Mouse (Mus musculus): ENCODE data around the gene Atg16l1.
"Not testable (repeated sequence)": the region's sequence is repeated elsewhere in the genome, so short reads cannot be mapped to it uniquely, and the experiment has no call there.

Gene Atg16l1

GRCm38 (mm10) chr1:87773336-87773735, 17.7 kb downstream of the Atg16l1 start:
- no peak for DNase-seq (ENCODE audit: low spot score)

GRCm38 (mm10) chr1:87774845-87775244, 19.2 kb downstream of the Atg16l1 start:
- no peak for DNase-seq (ENCODE audit: low spot score)

- DNase-seq (ENCODE audit: low spot score) = no peak
Observed at GRCm38 (mm10) chr1:87779204-87779785, 23.6 kb downstream of the Atg16l1 start.

GRCm38 (mm10) chr1:87785703-87786102, 30.0 kb downstream of the Atg16l1 start:
- DNase-seq (ENCODE audit: low spot score) = no peak

- DNase-seq (ENCODE audit: low spot score) = no peak
Observed at GRCm38 (mm10) chr1:87786251-87786650, 30.6 kb downstream of the Atg16l1 start.

GRCm38 (mm10) chr1:87789665-87790064, 34.0 kb downstream of the Atg16l1 start:
- no peak for DNase-seq (ENCODE audit: low spot score)

GRCm38 (mm10) chr1:87792438-87793137, 36.9 kb downstream of the Atg16l1 start:
- DNase-seq (ENCODE audit: low spot score) = no peak

- DNase-seq (ENCODE audit: low spot score) = no peak
Observed at GRCm38 (mm10) chr1:87793138-87793449, 37.4 kb downstream of the Atg16l1 start.

- no peak for DNase-seq (ENCODE audit: low spot score)
Observed at GRCm38 (mm10) chr1:87797702-87798101, 42.0 kb downstream of the Atg16l1 start.

GRCm38 (mm10) chr1:87798306-87798705, 42.6 kb downstream of the Atg16l1 start:
- DNase-seq (ENCODE audit: low spot score) = no peak

GRCm38 (mm10) chr1:87803576-87803975, 47.9 kb downstream of the Atg16l1 start, which contains the start of gene Sag:
Gene Sag (plus strand): TSS chr1:87803680.
- no peak for DNase-seq (ENCODE audit: low spot score)

GRCm38 (mm10) chr1:87807751-87808150, 52.1 kb downstream of the Atg16l1 start:
- DNase-seq (ENCODE audit: low spot score) = no peak

- no peak for DNase-seq (ENCODE audit: low spot score)
Observed at GRCm38 (mm10) chr1:87811391-87811790, 55.7 kb downstream of the Atg16l1 start.

GRCm38 (mm10) chr1:87812061-87812460, 56.4 kb downstream of the Atg16l1 start:
- DNase-seq (ENCODE audit: low spot score) = no peak

- peak; percentile 68 for DNase-seq (ENCODE audit: low spot score)
Observed at GRCm38 (mm10) chr1:87813155-87813554, 57.5 kb downstream of the Atg16l1 start.

GRCm38 (mm10) chr1:87813681-87814080, 58.0 kb downstream of the Atg16l1 start:
- DNase-seq (ENCODE audit: low spot score) = no peak

- no peak for DNase-seq (ENCODE audit: low spot score)
Observed at GRCm38 (mm10) chr1:87824420-87824995, 68.8 kb downstream of the Atg16l1 start.

GRCm38 (mm10) chr1:87825281-87825680, 69.6 kb downstream of the Atg16l1 start:
- DNase-seq (ENCODE audit: low spot score) = no peak

- no peak for DNase-seq (ENCODE audit: low spot score)
Observed at GRCm38 (mm10) chr1:87825991-87826390, 70.3 kb downstream of the Atg16l1 start.

- DNase-seq (ENCODE audit: low spot score) = no peak
Observed at GRCm38 (mm10) chr1:87826474-87826873, 70.8 kb downstream of the Atg16l1 start.

GRCm38 (mm10) chr1:87827476-87827875, 71.8 kb downstream of the Atg16l1 start:
- not testable (repeated sequence) for DNase-seq (ENCODE audit: low spot score)

- DNase-seq (ENCODE audit: low spot score) = no peak
Observed at GRCm38 (mm10) chr1:87828185-87828584, 72.5 kb downstream of the Atg16l1 start.

- no peak for DNase-seq (ENCODE audit: low spot score)
Observed at GRCm38 (mm10) chr1:87828926-87829580, 73.4 kb downstream of the Atg16l1 start.
